Mouse (Mus musculus) E14TG2a.4 (cell line): ENCODE measurements at regions not wholly inside any gene's neighbourhood (a gene's known extent, or its start where the extent isn't known, plus 50 kb on each side); places are given as distances from the start of the nearest gene placed in this dataset.

ENCODE experiments used
- H3K27me3 ChIP-seq: 2 replicates; pipeline ENCODE4 v1.6.1; 2014; ENCODE audit warnings: low read length, control low read depth; ENCODE audit not compliant: insufficient read depth
- H3K36me3 ChIP-seq: 2 replicates; pipeline ENCODE4 v1.6.1; 2014; ENCODE audit warnings: low read length, control low read depth; ENCODE audit not compliant: insufficient read depth
- H3K4me1 ChIP-seq: replicated peaks from 2 replicates; pipeline ENCODE4 v1.6.1; 2014; ENCODE audit warnings: low read depth, low read length, control low read depth
- H3K4me3 ChIP-seq: replicated peaks from 2 replicates; pipeline ENCODE4 v1.5.1; 2014; ENCODE audit warnings: mild to moderate bottlenecking, low read length
- H3K9me3 ChIP-seq: 2 replicates; pipeline ENCODE4 v1.6.1; 2014; ENCODE audit warnings: low read length, control low read depth
- CTCF ChIP-seq: conservative IDR thresholded peaks from 2 replicates; pipeline ENCODE4 v1.5.1; 2014; ENCODE audit warnings: low read length
- NANOG ChIP-seq: IDR thresholded peaks from 2 replicates; pipeline ENCODE4 v1.6.1; 2014; ENCODE audit warnings: borderline replicate concordance, low read length, mixed read lengths
- POU5F1 ChIP-seq: IDR thresholded peaks from 2 replicates; pipeline ENCODE4 v1.6.1; 2014; ENCODE audit warnings: low read length, borderline replicate concordance

DNA sequence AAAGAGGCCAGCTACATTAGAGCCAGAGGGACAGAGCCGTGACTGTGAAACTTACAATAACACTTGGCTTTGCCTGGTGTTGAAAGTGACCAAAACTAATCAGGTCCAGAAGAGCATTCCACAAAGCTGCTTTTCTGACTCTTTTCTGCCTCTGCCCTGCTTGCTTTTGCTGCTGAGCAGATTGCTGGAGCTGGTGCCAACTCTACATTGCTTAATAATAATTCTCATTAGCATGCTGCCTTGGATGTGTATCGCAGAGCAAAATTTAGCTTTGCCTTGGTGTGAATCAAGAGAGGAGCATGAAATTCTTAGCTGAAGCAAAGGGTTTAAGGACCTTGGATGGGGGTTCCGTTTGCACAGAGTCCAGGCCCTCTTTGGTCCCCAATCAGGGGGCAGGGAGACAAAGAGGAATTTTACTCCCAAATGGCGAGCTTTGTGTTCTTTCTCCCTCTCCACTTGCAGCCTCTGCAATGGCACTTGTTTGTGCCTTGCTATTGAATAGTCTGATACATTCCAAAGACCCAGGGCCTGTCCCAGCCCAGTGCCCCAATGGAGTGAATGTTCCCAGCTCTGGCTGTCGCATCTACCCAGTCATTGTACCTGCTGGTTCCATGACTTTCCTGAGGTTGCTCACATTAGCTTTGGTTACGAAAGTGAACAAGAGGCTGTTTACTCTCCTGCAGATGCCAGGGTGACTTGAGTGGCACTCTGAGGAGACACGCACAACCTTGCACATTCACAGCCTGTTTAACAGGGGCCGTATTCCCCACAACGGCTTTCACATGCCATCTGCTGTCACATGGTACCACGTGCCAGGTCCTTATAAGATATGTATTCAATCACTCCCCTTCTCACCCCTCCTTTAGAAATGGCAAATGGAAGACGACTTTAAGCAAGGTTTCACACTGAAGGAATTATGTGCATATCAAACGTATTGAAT is 76.9 kb upstream of the Rfx3 start:
- no peak for TF ChIP-seq NANOG
- no peak for TF ChIP-seq POU5F1
- no peak for TF ChIP-seq CTCF
- H3K27me3 ChIP-seq, result no peaks in the 10 kb centered on the region
- H3K36me3 ChIP-seq, result no peaks in the 10 kb centered on the region
- H3K9me3 ChIP-seq, result no peaks in the 10 kb centered on the region
- no peak overlapping the region for H3K4me3 ChIP-seq
- peaks cover 9% of the 10 kb centered on the region; the same call in 1 of the 2 replicates for H3K4me1 ChIP-seq

DNA sequence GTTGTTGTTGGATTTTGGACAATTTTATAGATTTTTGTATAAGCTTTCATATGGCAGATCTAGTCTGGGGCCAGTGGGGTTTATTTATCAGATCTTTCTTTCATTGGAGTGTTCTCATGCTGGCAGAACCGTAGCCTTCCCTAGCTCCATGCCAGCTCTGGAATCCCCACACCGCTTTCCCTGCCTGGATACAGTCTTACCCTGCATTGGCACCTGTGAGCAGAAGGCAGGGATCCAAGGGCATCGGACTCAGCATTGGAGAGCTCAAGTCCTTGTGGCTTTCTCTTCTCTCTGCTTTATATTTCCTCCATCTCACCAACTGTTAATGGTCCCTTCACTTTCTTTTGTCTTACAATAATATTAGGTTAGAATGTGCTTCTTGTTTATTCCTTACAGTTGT is 59.4 kb upstream of the Rfx3 start:
- H3K27me3 ChIP-seq, result no peaks in the 10 kb centered on the region
- no peaks in the 10 kb centered on the region for H3K36me3 ChIP-seq
- peaks cover under 1% of the 10 kb centered on the region; the same call in 1 of the 2 replicates for H3K9me3 ChIP-seq
- TF ChIP-seq POU5F1 (no peak), CTCF (no peak), NANOG (no peak)
- no peaks in the 10 kb centered on the region for H3K4me1 ChIP-seq
- no peak overlapping the region for H3K4me3 ChIP-seq
